Mouse (Mus musculus): ENCODE measurements at regions not wholly inside any gene's neighbourhood (a gene's known extent, or its start where the extent isn't known, plus 50 kb on each side); places are given as distances from the start of the nearest gene placed in this dataset.

DNA sequence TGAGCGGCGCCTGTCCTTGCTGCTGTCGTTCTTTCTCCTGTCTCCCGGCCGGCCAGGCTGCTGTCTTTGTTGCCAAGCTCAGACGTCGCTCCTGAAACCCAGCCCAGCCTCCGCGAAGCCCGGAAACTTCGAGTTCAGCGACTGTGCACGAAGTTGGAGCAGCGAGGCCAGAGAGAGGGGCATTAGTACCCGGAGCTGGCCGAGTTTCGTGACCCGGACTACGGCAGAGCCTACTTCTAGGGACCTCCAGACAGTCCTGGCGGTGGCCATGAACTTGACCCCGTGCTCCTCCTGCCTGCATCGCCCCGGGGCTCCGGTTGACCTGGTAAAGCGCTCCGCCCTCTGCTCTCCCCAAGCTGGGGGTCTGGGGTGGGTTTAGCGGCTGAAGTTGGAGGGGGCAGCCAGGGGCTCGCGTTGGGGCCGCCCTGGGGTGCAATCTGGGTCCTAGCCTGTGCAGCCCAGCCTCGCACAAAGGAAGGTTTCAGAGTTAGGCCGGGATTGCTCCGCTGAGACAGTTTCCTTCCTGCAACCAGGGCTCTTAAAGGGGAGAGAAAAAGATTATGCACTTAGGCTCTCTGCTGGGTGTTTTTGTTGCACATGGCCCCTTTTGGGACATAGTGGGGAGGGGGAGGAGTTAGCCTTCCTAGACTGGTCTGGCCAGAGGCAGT, 63.8 kb upstream of the Wnt7b start:
- DNase-seq (ENCODE audit: low spot score): peak; percentile 65
- TF ChIP-seq EP300 (IDR thresholded peaks at IDR 0.05) (no peak), CTCF (IDR thresholded peaks at IDR 0.05) (no peak)
- Histone ChIP-seq H3K4me1 (ENCODE audit: insufficient read depth, low read depth, low read length) (peaks cover 13% of the 10 kb centered on the region), H3K27ac (ENCODE audit: low read length) (peak overlapping the region; percentile 89), H3K4me2 (replicated peaks; ENCODE audit: low read depth, low read length) (peak overlapping the region; percentile 81), H3K9ac (replicated peaks; ENCODE audit: low read depth) (peak overlapping the region; percentile 90), H3K9me3 (ENCODE audit: low read length) (no peaks in the 10 kb centered on the region), H3K36me3 (ENCODE audit: insufficient read depth, low read length) (no peaks in the 10 kb centered on the region), H3K4me3 (ENCODE audit: low read depth, low read length) (peak overlapping the region; percentile 56), H3K27me3 (replicated peaks; ENCODE audit: insufficient read depth, low read length) (no peaks in the 10 kb centered on the region)
- WGBS: under 1% methylated on average over 32 of the region's 33 CpGs
- ATAC-seq: peak; percentile 63

DNA sequence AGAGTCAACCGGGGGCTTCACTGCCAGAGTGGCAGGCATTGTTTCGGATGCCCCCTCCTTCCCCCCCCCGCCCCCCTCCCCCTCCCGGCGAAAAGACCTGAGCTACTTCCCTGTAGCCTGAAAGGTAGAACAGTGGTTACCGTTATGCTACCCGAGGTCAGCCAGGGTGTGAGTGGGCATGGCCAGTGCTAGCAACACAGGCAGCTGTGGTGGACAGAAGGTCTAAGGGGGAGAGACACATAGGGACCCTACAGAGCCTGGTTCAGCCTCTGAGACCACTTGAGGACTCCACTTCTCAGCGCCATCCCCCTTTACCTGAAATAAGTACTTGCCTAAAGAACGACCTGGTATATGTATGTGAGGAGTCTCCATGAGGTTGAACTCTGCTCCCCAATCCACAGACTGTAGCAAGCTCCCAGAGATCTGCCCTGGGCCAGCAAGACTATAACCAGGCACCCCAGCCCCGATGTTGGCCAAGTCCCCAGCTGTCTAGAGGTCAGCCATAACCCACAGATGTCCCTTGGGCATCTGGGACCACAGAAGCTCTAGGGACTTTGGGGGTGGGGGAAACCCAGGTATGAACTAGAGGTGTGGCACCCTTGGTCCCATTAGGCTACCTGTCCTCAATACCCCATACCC, 64.5 kb upstream of the Wnt7b start:
- 22% methylated on average over 9 of the region's 10 CpGs for WGBS
- peak overlapping the region; percentile 90 for H3K9ac ChIP-seq (replicated peaks; ENCODE audit: low read depth)
- TF ChIP-seq EP300 (IDR thresholded peaks at IDR 0.05) (no peak), CTCF (IDR thresholded peaks at IDR 0.05) (no peak)
- H3K9me3 ChIP-seq (ENCODE audit: low read length): no peaks in the 10 kb centered on the region
- DNase-seq (ENCODE audit: low spot score) (no peak), ATAC-seq (peak; percentile 30)
- H3K27ac ChIP-seq (ENCODE audit: low read length): peak overlapping the region; percentile 89
- no peaks in the 10 kb centered on the region for H3K36me3 ChIP-seq (ENCODE audit: insufficient read depth, low read length)
- H3K4me3 ChIP-seq (ENCODE audit: low read depth, low read length): peak overlapping the region; percentile 56
- H3K4me1 ChIP-seq (ENCODE audit: insufficient read depth, low read depth, low read length): peaks cover 13% of the 10 kb centered on the region
- no peaks in the 10 kb centered on the region for H3K27me3 ChIP-seq (replicated peaks; ENCODE audit: insufficient read depth, low read length)
- H3K4me2 ChIP-seq (replicated peaks; ENCODE audit: low read depth, low read length): peak overlapping the region; percentile 81

DNA sequence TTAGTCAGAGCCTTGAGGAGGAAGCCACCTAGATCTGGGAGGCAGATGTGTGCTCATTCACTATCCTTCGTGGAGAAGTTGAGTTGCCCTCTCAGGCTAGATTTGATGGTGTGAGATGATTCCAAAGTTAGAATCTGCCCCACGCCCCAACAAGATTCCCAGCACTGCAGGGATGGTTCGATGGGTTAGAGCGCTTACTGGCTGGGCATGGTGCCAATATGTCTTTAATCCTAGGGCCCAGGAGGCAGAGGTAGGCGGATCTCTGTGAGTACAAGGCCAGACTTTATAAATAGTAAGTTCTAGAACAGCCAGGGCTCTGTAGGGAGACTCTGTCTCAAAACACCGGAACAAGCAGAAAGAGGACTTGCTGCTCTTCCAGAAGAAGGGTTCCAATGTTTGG, 65.3 kb upstream of the Wnt7b start:
- H3K4me3 ChIP-seq (ENCODE audit: low read depth, low read length): no peak overlapping the region
- no peak overlapping the region for H3K27ac ChIP-seq (ENCODE audit: low read length)
- ATAC-seq (no peak), DNase-seq (ENCODE audit: low spot score) (no peak)
- no peak overlapping the region for H3K4me2 ChIP-seq (replicated peaks; ENCODE audit: low read depth, low read length)
- WGBS: 54% methylated on average over 6 of the region's 6 CpGs
- H3K27me3 ChIP-seq (replicated peaks; ENCODE audit: insufficient read depth, low read length): no peaks in the 10 kb centered on the region
- peaks cover 15% of the 10 kb centered on the region for H3K4me1 ChIP-seq (ENCODE audit: insufficient read depth, low read depth, low read length)
- TF ChIP-seq CTCF (IDR thresholded peaks at IDR 0.05): no peak
- no peak for TF ChIP-seq EP300 (IDR thresholded peaks at IDR 0.05)
- no peaks in the 10 kb centered on the region for H3K9me3 ChIP-seq (ENCODE audit: low read length)
- H3K36me3 ChIP-seq (ENCODE audit: insufficient read depth, low read length): no peaks in the 10 kb centered on the region
- no peak overlapping the region for H3K9ac ChIP-seq (replicated peaks; ENCODE audit: low read depth)

DNA sequence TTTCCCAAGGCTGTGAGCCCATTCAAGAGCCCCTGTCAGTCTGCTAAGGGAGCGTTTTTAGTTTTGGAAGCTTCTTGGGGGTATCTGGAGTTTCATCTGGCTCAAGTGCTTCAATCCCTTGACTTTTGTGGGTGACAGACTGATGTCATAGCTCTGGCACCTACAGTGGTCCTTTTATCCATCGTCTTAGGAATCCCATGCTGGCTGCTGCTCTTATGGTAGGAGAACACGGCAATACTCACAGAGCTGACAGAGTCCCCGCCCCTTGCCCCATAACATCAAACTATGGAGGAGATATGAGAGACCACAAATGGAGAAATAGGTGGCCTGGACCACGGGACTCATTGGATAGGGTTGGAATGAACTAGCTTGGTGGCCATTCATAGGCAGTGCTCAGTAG, 68.0 kb upstream of the Wnt7b start:
- no peaks in the 10 kb centered on the region for H3K27me3 ChIP-seq (replicated peaks; ENCODE audit: insufficient read depth, low read length)
- TF ChIP-seq EP300 (IDR thresholded peaks at IDR 0.05) (no peak), CTCF (IDR thresholded peaks at IDR 0.05) (no peak)
- H3K4me1 ChIP-seq (ENCODE audit: insufficient read depth, low read depth, low read length): peaks cover 26% of the 10 kb centered on the region
- DNase-seq (ENCODE audit: low spot score) (no peak), ATAC-seq (no peak)
- no peak overlapping the region for H3K4me2 ChIP-seq (replicated peaks; ENCODE audit: low read depth, low read length)
- H3K4me3 ChIP-seq (ENCODE audit: low read depth, low read length): no peak overlapping the region
- WGBS: 69% methylated on average over 5 of the region's 5 CpGs
- no peaks in the 10 kb centered on the region for H3K9me3 ChIP-seq (ENCODE audit: low read length)
- no peak overlapping the region for H3K9ac ChIP-seq (replicated peaks; ENCODE audit: low read depth)
- H3K27ac ChIP-seq (ENCODE audit: low read length): no peak overlapping the region
- no peaks in the 10 kb centered on the region for H3K36me3 ChIP-seq (ENCODE audit: insufficient read depth, low read length)

DNA sequence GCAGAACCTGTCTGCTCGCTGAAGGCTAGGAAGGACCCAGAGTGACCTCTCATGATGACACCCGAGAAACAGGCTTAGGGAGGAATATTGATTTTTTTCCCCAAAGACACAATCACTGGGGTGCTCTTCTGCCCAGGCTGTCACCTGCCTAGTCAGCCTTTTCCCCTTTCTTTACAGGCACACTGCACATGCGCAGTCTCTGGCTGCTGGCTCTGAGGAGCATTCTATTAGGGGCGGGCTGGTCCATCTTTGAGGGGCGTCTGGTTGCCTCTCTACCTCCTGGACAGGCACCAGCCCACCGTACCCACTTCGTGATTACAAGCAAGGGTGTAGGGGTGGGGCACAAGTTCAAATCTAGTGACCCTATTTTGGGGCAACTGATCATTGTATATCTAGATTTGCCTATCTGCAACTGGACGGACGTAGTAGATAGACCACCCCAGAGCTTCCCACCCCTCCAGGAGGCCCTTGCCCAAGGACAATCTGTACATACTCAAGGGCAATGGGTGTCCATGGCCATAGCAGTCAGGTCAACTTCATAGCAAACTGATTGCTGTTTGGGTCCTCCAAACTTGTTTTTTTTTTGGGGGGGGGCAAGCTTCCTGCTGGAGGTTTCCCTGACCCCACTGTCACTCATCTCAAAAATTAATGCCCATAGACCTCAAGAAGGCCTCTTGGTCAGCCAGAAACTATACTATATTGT, 69.6 kb upstream of the Wnt7b start:
- Histone ChIP-seq H3K9me3 (ENCODE audit: low read length) (no peaks in the 10 kb centered on the region), H3K9ac (replicated peaks; ENCODE audit: low read depth) (no peak overlapping the region), H3K4me1 (ENCODE audit: insufficient read depth, low read depth, low read length) (peaks cover 17% of the 10 kb centered on the region; the same call in 1 of the 2 replicates), H3K4me2 (replicated peaks; ENCODE audit: low read depth, low read length) (no peak overlapping the region), H3K36me3 (ENCODE audit: insufficient read depth, low read length) (no peaks in the 10 kb centered on the region), H3K27me3 (replicated peaks; ENCODE audit: insufficient read depth, low read length) (no peaks in the 10 kb centered on the region), H3K27ac (ENCODE audit: low read length) (no peak overlapping the region), H3K4me3 (ENCODE audit: low read depth, low read length) (no peak overlapping the region)
- ATAC-seq: no peak
- no peak for TF ChIP-seq CTCF (IDR thresholded peaks at IDR 0.05)
- no peak for TF ChIP-seq EP300 (IDR thresholded peaks at IDR 0.05)
- DNase-seq (ENCODE audit: low spot score): no peak
- WGBS: 86% methylated on average over 9 of the region's 9 CpGs

DNA sequence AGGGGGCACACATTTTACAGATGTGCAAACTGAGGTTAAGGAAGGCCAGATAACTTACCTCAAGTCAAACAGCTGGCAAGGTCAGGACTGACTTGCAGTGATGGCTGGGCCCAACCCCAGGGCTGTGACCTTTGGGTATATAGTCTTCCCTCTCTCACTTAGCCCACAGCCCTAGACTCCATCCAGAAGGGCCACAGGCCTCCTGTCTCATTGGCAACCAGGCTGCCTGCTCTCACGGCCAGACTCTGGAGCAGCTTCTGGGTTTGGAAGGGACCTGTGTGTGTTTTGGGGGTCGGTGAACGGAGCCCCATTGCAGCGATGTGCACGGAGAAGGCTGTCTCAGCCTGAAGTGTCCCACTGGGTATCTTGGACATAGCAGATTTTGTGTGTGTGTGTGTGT, 70.2 kb upstream of the Wnt7b start:
- Histone ChIP-seq H3K36me3 (ENCODE audit: insufficient read depth, low read length) (no peaks in the 10 kb centered on the region), H3K4me1 (ENCODE audit: insufficient read depth, low read depth, low read length) (peaks cover 15% of the 10 kb centered on the region; the same call in 1 of the 2 replicates), H3K4me3 (ENCODE audit: low read depth, low read length) (no peak overlapping the region), H3K27me3 (replicated peaks; ENCODE audit: insufficient read depth, low read length) (no peaks in the 10 kb centered on the region), H3K27ac (ENCODE audit: low read length) (peak overlapping the region; percentile 99; the same call in 1 of the 2 replicates), H3K9me3 (ENCODE audit: low read length) (no peaks in the 10 kb centered on the region), H3K9ac (replicated peaks; ENCODE audit: low read depth) (no peak overlapping the region), H3K4me2 (replicated peaks; ENCODE audit: low read depth, low read length) (no peak overlapping the region; the same call in 1 of the 2 replicates)
- no peak for ATAC-seq
- no peak for TF ChIP-seq EP300 (IDR thresholded peaks at IDR 0.05)
- no peak for TF ChIP-seq CTCF (IDR thresholded peaks at IDR 0.05)
- 80% methylated on average over 5 of the region's 5 CpGs for WGBS
- no peak for DNase-seq (ENCODE audit: low spot score)

Data from lung, postnatal 0 days (tissue).